Mouse (Mus musculus): ENCODE data around the gene Plxna4. TPM values are rescaled to one million over a fixed set of nuclear protein-coding genes. Genes with fewer than 3 reads are reported as not detected.

Plxna4 gene
- polyA plus RNA-seq, 1 experiment from 2014 or later, result 1.2 TPM

- Histone ChIP-seq H3K36me3 (ENCODE audit: insufficient read depth, low read length) (no peaks in the 10 kb centered on the region), H3K4me1 (ENCODE audit: insufficient read depth, low read length) (no peaks in the 10 kb centered on the region), H3K27ac (ENCODE audit: low read length) (no peak overlapping the region), H3K4me2 (replicated peaks; ENCODE audit: low read depth, low read length) (no peak overlapping the region), H3K27me3 (ENCODE audit: insufficient read depth, low read length) (no peaks in the 10 kb centered on the region), H3K4me3 (ENCODE audit: low read length) (no peak overlapping the region), H3K9me3 (ENCODE audit: low read length) (no peaks in the 10 kb centered on the region), H3K9ac (replicated peaks; ENCODE audit: low read length) (no peak overlapping the region)
- no peak for ATAC-seq (ENCODE audit: low FRiP score, low TSS enrichment)
- WGBS, result 39% methylated on average over 2 of the region's 2 CpGs
Measured at GRCm38 (mm10) chr6:32231383-32231782, 356.6 kb downstream of the Plxna4 start.

GRCm38 (mm10) chr6:32226636-32227035 lies 361.4 kb downstream of the Plxna4 start:
- H3K36me3 ChIP-seq (ENCODE audit: insufficient read depth, low read length), result no peaks in the 10 kb centered on the region
- no peaks in the 10 kb centered on the region for H3K4me1 ChIP-seq (ENCODE audit: insufficient read depth, low read length)
- H3K27ac ChIP-seq (ENCODE audit: low read length), result no peak overlapping the region
- H3K4me2 ChIP-seq (replicated peaks; ENCODE audit: low read depth, low read length), result no peak overlapping the region
- H3K27me3 ChIP-seq (ENCODE audit: insufficient read depth, low read length), result no peaks in the 10 kb centered on the region
- H3K9me3 ChIP-seq (ENCODE audit: low read length), result no peaks in the 10 kb centered on the region
- WGBS, result 11% methylated on average over 1 of the region's 1 CpGs
- H3K9ac ChIP-seq (replicated peaks; ENCODE audit: low read length), result no peak overlapping the region
- no peak for ATAC-seq (ENCODE audit: low FRiP score, low TSS enrichment)
- no peak overlapping the region for H3K4me3 ChIP-seq (ENCODE audit: low read length)

- no peaks in the 10 kb centered on the region for H3K4me1 ChIP-seq (ENCODE audit: insufficient read depth, low read length)
- H3K27ac ChIP-seq (ENCODE audit: low read length), result no peak overlapping the region
- no peak for ATAC-seq (ENCODE audit: low FRiP score, low TSS enrichment)
- H3K27me3 ChIP-seq (ENCODE audit: insufficient read depth, low read length), result no peaks in the 10 kb centered on the region
- H3K36me3 ChIP-seq (ENCODE audit: insufficient read depth, low read length), result no peaks in the 10 kb centered on the region
- H3K4me2 ChIP-seq (replicated peaks; ENCODE audit: low read depth, low read length), result no peak overlapping the region
- 64% methylated on average over 7 of the region's 7 CpGs for WGBS
- no peak overlapping the region for H3K4me3 ChIP-seq (ENCODE audit: low read length)
- no peaks in the 10 kb centered on the region for H3K9me3 ChIP-seq (ENCODE audit: low read length)
- no peak overlapping the region for H3K9ac ChIP-seq (replicated peaks; ENCODE audit: low read length)
Measured at GRCm38 (mm10) chr6:32224007-32224703, 363.8 kb downstream of the Plxna4 start.

- Histone ChIP-seq H3K27ac (ENCODE audit: low read length) (no peak overlapping the region), H3K4me1 (ENCODE audit: insufficient read depth, low read length) (no peaks in the 10 kb centered on the region), H3K9ac (replicated peaks; ENCODE audit: low read length) (no peak overlapping the region), H3K36me3 (ENCODE audit: insufficient read depth, low read length) (no peaks in the 10 kb centered on the region), H3K9me3 (ENCODE audit: low read length) (no peaks in the 10 kb centered on the region), H3K27me3 (ENCODE audit: insufficient read depth, low read length) (no peaks in the 10 kb centered on the region), H3K4me2 (replicated peaks; ENCODE audit: low read depth, low read length) (no peak overlapping the region), H3K4me3 (ENCODE audit: low read length) (no peak overlapping the region)
- ATAC-seq (ENCODE audit: low FRiP score, low TSS enrichment), result no peak
- 82% methylated on average over 8 of the region's 8 CpGs for WGBS
Measured at GRCm38 (mm10) chr6:32220765-32221164, 367.2 kb downstream of the Plxna4 start.

GRCm38 (mm10) chr6:32218544-32218943 lies 369.4 kb downstream of the Plxna4 start:
- 77% methylated on average over 3 of the region's 3 CpGs for WGBS
- no peak overlapping the region for H3K4me3 ChIP-seq (ENCODE audit: low read length)
- H3K9me3 ChIP-seq (ENCODE audit: low read length), result no peaks in the 10 kb centered on the region
- no peak for ATAC-seq (ENCODE audit: low FRiP score, low TSS enrichment)
- H3K4me2 ChIP-seq (replicated peaks; ENCODE audit: low read depth, low read length), result no peak overlapping the region
- H3K27ac ChIP-seq (ENCODE audit: low read length), result no peak overlapping the region
- H3K27me3 ChIP-seq (ENCODE audit: insufficient read depth, low read length), result no peaks in the 10 kb centered on the region
- H3K36me3 ChIP-seq (ENCODE audit: insufficient read depth, low read length), result no peaks in the 10 kb centered on the region
- no peak overlapping the region for H3K9ac ChIP-seq (replicated peaks; ENCODE audit: low read length)
- no peaks in the 10 kb centered on the region for H3K4me1 ChIP-seq (ENCODE audit: insufficient read depth, low read length)

- 56% methylated on average over 4 of the region's 4 CpGs for WGBS
- ATAC-seq (ENCODE audit: low FRiP score, low TSS enrichment), result no peak
- no peak overlapping the region for H3K9ac ChIP-seq (replicated peaks; ENCODE audit: low read length)
- no peaks in the 10 kb centered on the region for H3K36me3 ChIP-seq (ENCODE audit: insufficient read depth, low read length)
- no peaks in the 10 kb centered on the region for H3K27me3 ChIP-seq (ENCODE audit: insufficient read depth, low read length)
- no peaks in the 10 kb centered on the region for H3K9me3 ChIP-seq (ENCODE audit: low read length)
- no peak overlapping the region for H3K4me3 ChIP-seq (ENCODE audit: low read length)
- no peak overlapping the region for H3K27ac ChIP-seq (ENCODE audit: low read length)
- H3K4me1 ChIP-seq (ENCODE audit: insufficient read depth, low read length), result no peaks in the 10 kb centered on the region
- no peak overlapping the region for H3K4me2 ChIP-seq (replicated peaks; ENCODE audit: low read depth, low read length)
Measured at GRCm38 (mm10) chr6:32212439-32212838, 375.6 kb downstream of the Plxna4 start.

GRCm38 (mm10) chr6:32210139-32210538 lies 377.9 kb downstream of the Plxna4 start:
- WGBS, result 55% methylated on average over 7 of the region's 7 CpGs
- peak; percentile 82 for ATAC-seq (ENCODE audit: low FRiP score, low TSS enrichment)
- Histone ChIP-seq H3K4me1 (ENCODE audit: insufficient read depth, low read length) (no peaks in the 10 kb centered on the region), H3K9me3 (ENCODE audit: low read length) (no peaks in the 10 kb centered on the region), H3K27me3 (ENCODE audit: insufficient read depth, low read length) (no peaks in the 10 kb centered on the region), H3K4me2 (replicated peaks; ENCODE audit: low read depth, low read length) (no peak overlapping the region), H3K36me3 (ENCODE audit: insufficient read depth, low read length) (no peaks in the 10 kb centered on the region), H3K9ac (replicated peaks; ENCODE audit: low read length) (no peak overlapping the region), H3K27ac (ENCODE audit: low read length) (peak overlapping the region; percentile 56; the same call in 1 of the 2 replicates), H3K4me3 (ENCODE audit: low read length) (no peak overlapping the region)

- H3K27ac ChIP-seq (ENCODE audit: low read length), result no peak overlapping the region
- H3K9me3 ChIP-seq (ENCODE audit: low read length), result no peaks in the 10 kb centered on the region
- H3K4me3 ChIP-seq (ENCODE audit: low read length), result no peak overlapping the region
- ATAC-seq (ENCODE audit: low FRiP score, low TSS enrichment), result no peak
- H3K36me3 ChIP-seq (ENCODE audit: insufficient read depth, low read length), result no peaks in the 10 kb centered on the region
- H3K4me2 ChIP-seq (replicated peaks; ENCODE audit: low read depth, low read length), result no peak overlapping the region
- H3K27me3 ChIP-seq (ENCODE audit: insufficient read depth, low read length), result no peaks in the 10 kb centered on the region
- WGBS, result 77% methylated on average over 7 of the region's 7 CpGs
- no peaks in the 10 kb centered on the region for H3K4me1 ChIP-seq (ENCODE audit: insufficient read depth, low read length)
- no peak overlapping the region for H3K9ac ChIP-seq (replicated peaks; ENCODE audit: low read length)
Measured at GRCm38 (mm10) chr6:32208951-32209350, 379.0 kb downstream of the Plxna4 start.

GRCm38 (mm10) chr6:32204253-32204652 lies 383.7 kb downstream of the Plxna4 start:
- 75% methylated on average over 4 of the region's 4 CpGs for WGBS
- no peak overlapping the region for H3K27ac ChIP-seq (ENCODE audit: low read length)
- ATAC-seq (ENCODE audit: low FRiP score, low TSS enrichment), result no peak
- no peaks in the 10 kb centered on the region for H3K36me3 ChIP-seq (ENCODE audit: insufficient read depth, low read length)
- no peaks in the 10 kb centered on the region for H3K27me3 ChIP-seq (ENCODE audit: insufficient read depth, low read length)
- no peak overlapping the region for H3K4me2 ChIP-seq (replicated peaks; ENCODE audit: low read depth, low read length)
- H3K4me1 ChIP-seq (ENCODE audit: insufficient read depth, low read length), result no peaks in the 10 kb centered on the region
- H3K4me3 ChIP-seq (ENCODE audit: low read length), result no peak overlapping the region
- H3K9ac ChIP-seq (replicated peaks; ENCODE audit: low read length), result no peak overlapping the region
- no peaks in the 10 kb centered on the region for H3K9me3 ChIP-seq (ENCODE audit: low read length)

GRCm38 (mm10) chr6:32203389-32203788 lies 384.6 kb downstream of the Plxna4 start:
- Histone ChIP-seq H3K9ac (replicated peaks; ENCODE audit: low read length) (no peak overlapping the region), H3K9me3 (ENCODE audit: low read length) (no peaks in the 10 kb centered on the region), H3K36me3 (ENCODE audit: insufficient read depth, low read length) (no peaks in the 10 kb centered on the region), H3K4me3 (ENCODE audit: low read length) (no peak overlapping the region), H3K27me3 (ENCODE audit: insufficient read depth, low read length) (no peaks in the 10 kb centered on the region), H3K27ac (ENCODE audit: low read length) (peak overlapping the region; percentile 48; the same call in 1 of the 2 replicates), H3K4me1 (ENCODE audit: insufficient read depth, low read length) (no peaks in the 10 kb centered on the region), H3K4me2 (replicated peaks; ENCODE audit: low read depth, low read length) (no peak overlapping the region)
- no peak for ATAC-seq (ENCODE audit: low FRiP score, low TSS enrichment)
- WGBS, result 21% methylated on average over 4 of the region's 4 CpGs
